Mouse (Mus musculus) liver, embryonic 14.5 days (tissue): ENCODE measurements around the gene Usp28. TPM values are rescaled to one million over a fixed set of nuclear protein-coding genes. Genes with fewer than 3 reads are reported as not detected.

ENCODE experiments used
- ATAC-seq: fragments of 200-750 bp; cut with Nextera tagmentation; 2 replicates; pipeline ENCODE4 v1.8.0; 2017; ENCODE audit warnings: moderate number of reproducible peaks, mild to moderate bottlenecking, moderate library complexity; ENCODE audit not compliant: insufficient read depth
- DNase-seq, 3 experiments: peaks; one replicate each; pipeline ENCODE4 v3.0.0-alpha.2; 2012 to 2013; ENCODE audit warnings: low read depth in 3 of 3, low spot score in 3 of 3
- H3K27ac ChIP-seq: fragments of 300-500 bp; sonication (generic); 2 replicates; pipeline ENCODE4 v1.5.1; 2014; ENCODE audit warnings: moderate library complexity, mild to moderate bottlenecking, control low read depth, inconsistent platforms
- H3K27me3 ChIP-seq: fragments of 300-500 bp; sonication (generic); 2 replicates; pipeline ENCODE4 v1.6.1; 2014; ENCODE audit warnings: mild to moderate bottlenecking, low read length, moderate library complexity; ENCODE audit not compliant: control insufficient read depth, insufficient read depth
- H3K36me3 ChIP-seq: fragments of 300-500 bp; sonication (generic); replicated peaks from 2 replicates; pipeline ENCODE4 v1.6.1; 2014; ENCODE audit warnings: low read depth; ENCODE audit not compliant: control insufficient read depth, insufficient read depth
- H3K4me1 ChIP-seq, 2 experiments: fragments of 200-500 bp in 1 of 2; fragments of 300-500 bp in 1 of 2; sonication (generic) in 1 of 2; replicated peaks; 2 replicates each; pipeline ENCODE4 v1.6.1; 2012 to 2014; ENCODE audit warnings: antibody characterized with exemption in 1 of 2, inconsistent platforms in 1 of 2, low read length in 1 of 2; ENCODE audit not compliant: control insufficient read depth in 2 of 2, insufficient read depth in 2 of 2
- H3K4me2 ChIP-seq: fragments of 300-500 bp; sonication (generic); 2 replicates; pipeline ENCODE4 v1.6.1; 2014; ENCODE audit warnings: low read depth, mild to moderate bottlenecking, control low read depth, moderate library complexity
- H3K4me3 ChIP-seq, 2 experiments: fragments of 200-500 bp in 1 of 2; fragments of 300-500 bp in 1 of 2; sonication (generic) in 1 of 2; 2 replicates each; pipeline ENCODE4 v1.5.1; 2012 to 2014; ENCODE audit warnings: low read depth in 2 of 2, low read length in 2 of 2, mild to moderate bottlenecking in 2 of 2, control low read depth in 1 of 2, inconsistent platforms in 1 of 2, moderate library complexity in 1 of 2; ENCODE audit not compliant: insufficient read depth in 1 of 2
- H3K9ac ChIP-seq: fragments of 300-500 bp; sonication (generic); replicated peaks from 2 replicates; pipeline ENCODE4 v1.6.1; 2014; ENCODE audit warnings: mild to moderate bottlenecking, control low read depth, moderate library complexity
- H3K9me3 ChIP-seq: fragments of 300-500 bp; sonication (generic); 2 replicates; pipeline ENCODE4 v1.6.1; 2016; ENCODE audit warnings: low read length, mixed read lengths; ENCODE audit not compliant: control insufficient read depth
- CTCF ChIP-seq: IDR thresholded peaks from 2 replicates; pipeline ENCODE4 v1.5.1; 2016; ENCODE audit warnings: antibody characterized with exemption, low read depth, control low read depth
- EP300 ChIP-seq: IDR thresholded peaks from 2 replicates; pipeline ENCODE4 v1.6.1; 2016; ENCODE audit warnings: antibody characterized with exemption, low read depth
- WGBS: fragments of 180-500 bp; shearing (Covaris S2); extraction: QIAGEN DNeasy Blood & Tissue Kit; methylation state at CpG from one replicate; pipeline ENCODE4 v1.1.7; 2014; ENCODE audit not compliant: insufficient replicate concordance; 5-methylcytosine and 5-hydroxymethylcytosine counted together
- polyA plus RNA-seq, 2 experiments: library from polyadenylated mRNA; depleted of rRNA in 1 of 2; stranded (reverse) in 1 of 2; unstranded in 1 of 2; fragments of >200 nt; fragmentation: Nextera tagmentation in 1 of 2; extraction: Ambion mirVana in 1 of 2; gene quantifications; 2 replicates each; pipeline versions ENCODE4 v1.2.1 to v1.2.3; 2012 to 2014

Gene Usp28
- polyA plus RNA-seq, 2 experiments = 3.0 to 4.5 TPM

DNA sequence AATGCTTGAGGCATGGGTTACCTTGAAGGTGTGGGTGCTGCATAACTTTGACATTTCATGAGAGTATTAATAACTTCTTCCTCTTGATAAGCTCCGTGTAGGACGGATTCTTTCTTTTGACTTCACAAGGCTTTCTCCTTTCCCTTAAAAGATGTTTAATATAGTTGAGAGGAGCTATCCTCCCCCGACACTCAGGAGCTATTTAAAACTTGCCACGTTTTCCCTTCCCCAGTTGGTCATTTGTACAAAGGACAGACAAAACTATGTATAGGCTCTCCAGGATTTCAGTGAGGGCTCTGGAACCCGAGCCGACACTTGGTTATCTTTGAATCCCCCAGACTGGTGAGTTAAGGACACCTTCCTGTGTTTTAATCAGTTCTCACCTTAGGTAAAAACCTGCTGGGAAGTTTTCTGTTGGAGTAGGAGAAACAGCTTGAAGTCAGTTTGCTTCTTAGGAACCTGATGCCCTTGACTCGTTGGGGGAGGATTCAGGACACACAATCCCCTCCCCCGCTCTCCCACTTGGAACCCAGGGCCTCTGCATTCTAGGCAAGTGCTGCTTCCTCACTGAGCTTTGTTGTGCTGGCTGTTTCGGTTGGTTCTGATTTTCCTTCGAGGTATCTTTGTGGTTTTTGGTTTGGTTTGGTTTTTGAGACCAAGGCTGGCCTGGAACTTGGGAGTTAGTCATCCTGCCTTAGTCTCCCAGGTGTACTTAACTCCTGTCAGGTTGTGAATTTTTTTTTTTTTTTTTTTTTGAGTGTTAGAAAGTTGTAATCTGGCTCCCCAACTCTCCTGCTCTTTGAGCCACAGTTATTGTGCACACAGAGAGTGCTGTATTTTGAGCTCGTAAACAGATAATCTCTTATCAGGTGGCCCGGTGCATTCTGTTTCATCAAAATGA lies 2.3 kb downstream of the Usp28 start:
- Histone ChIP-seq H3K27ac (no peak overlapping the region), H3K4me3 (no peak overlapping the region), H3K36me3 (no peaks in the 10 kb centered on the region), H3K4me2 (peak overlapping the region; percentile 23), H3K4me1 (peaks cover 7 to 21% of the 10 kb centered on the region in 2 experiments), H3K9ac (no peak overlapping the region), H3K27me3 (no peaks in the 10 kb centered on the region), H3K9me3 (no peaks in the 10 kb centered on the region)
- TF ChIP-seq EP300 = no peak
- no peak for TF ChIP-seq CTCF
- WGBS = 24% methylated on average over 12 of the region's 12 CpGs
- DNase-seq (no peak), ATAC-seq (no peak)

DNA sequence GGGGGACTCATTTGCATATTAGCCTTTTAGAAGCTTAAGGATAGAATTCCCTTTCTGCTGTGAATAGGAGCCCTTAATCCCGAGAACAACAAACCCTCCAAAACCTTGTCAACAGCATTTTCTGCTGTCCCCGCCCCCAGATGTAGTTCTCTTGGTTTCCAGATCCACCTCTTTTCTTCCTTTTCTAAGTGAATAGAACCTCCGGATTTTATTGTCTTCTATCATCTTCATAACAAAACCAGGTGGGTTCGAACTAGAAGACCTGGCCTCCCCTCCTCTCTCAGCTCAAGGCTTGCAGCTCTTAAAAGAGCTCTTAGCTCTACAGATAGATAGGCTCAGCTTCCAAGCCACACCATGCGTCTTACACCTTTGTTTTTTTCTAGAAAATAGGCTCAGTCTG lies 6.5 kb downstream of the Usp28 start:
- ATAC-seq (no peak), DNase-seq (no peak)
- Histone ChIP-seq H3K36me3 (no peaks in the 10 kb centered on the region), H3K4me2 (no peak overlapping the region), H3K27ac (no peak overlapping the region), H3K4me1 (peaks cover 0 to 11% of the 10 kb centered on the region in 2 experiments; a peak in 2 of 4 replicates), H3K9me3 (no peaks in the 10 kb centered on the region), H3K4me3 (no peak overlapping the region), H3K27me3 (no peaks in the 10 kb centered on the region), H3K9ac (no peak overlapping the region)
- no peak for TF ChIP-seq EP300
- no peak for TF ChIP-seq CTCF
- 57% methylated on average over 5 of the region's 5 CpGs for WGBS

DNA sequence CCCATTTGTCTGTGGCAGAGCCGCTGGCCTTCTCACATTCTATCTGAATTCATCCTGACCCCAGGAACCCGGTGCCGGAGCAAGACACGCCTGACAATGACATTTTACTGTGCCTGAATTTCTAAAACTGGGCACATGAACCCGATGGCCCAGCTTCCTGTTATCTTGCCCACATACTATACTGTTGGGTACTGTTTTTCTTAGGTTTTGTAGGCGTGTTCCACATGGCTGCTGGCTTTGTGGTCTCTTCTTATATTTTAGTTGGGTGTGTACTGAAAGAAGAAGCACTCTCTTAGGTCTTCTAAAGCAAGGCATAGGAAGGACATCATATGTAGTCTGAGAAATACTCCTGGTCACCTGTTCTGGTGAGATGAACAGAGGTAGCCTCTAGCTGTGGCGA lies 9.6 kb downstream of the Usp28 start:
- no peak overlapping the region for H3K4me3 ChIP-seq
- WGBS = 73% methylated on average over 7 of the region's 7 CpGs
- H3K9me3 ChIP-seq = no peaks in the 10 kb centered on the region
- H3K36me3 ChIP-seq = no peaks in the 10 kb centered on the region
- no peak overlapping the region for H3K27ac ChIP-seq
- no peaks in the 10 kb centered on the region for H3K4me1 ChIP-seq
- no peak overlapping the region for H3K4me2 ChIP-seq
- ATAC-seq = no peak
- TF ChIP-seq EP300 (no peak), CTCF (no peak)
- no peak overlapping the region for H3K9ac ChIP-seq
- DNase-seq = no peak
- H3K27me3 ChIP-seq = no peaks in the 10 kb centered on the region

- H3K4me2 ChIP-seq = no peak overlapping the region
- ATAC-seq (no peak), DNase-seq (no peak)
- no peak overlapping the region for H3K9ac ChIP-seq
- H3K36me3 ChIP-seq = no peaks in the 10 kb centered on the region
- no peak for TF ChIP-seq EP300
- peak; percentile 32; the same call in 1 of the 2 replicates for TF ChIP-seq CTCF
- WGBS = 71% methylated on average over 1 of the region's 1 CpGs
- H3K9me3 ChIP-seq = no peaks in the 10 kb centered on the region
- H3K27ac ChIP-seq = no peak overlapping the region
- no peak overlapping the region for H3K4me3 ChIP-seq
- no peaks in the 10 kb centered on the region for H3K27me3 ChIP-seq
- H3K4me1 ChIP-seq = no peaks in the 10 kb centered on the region
Observed at GRCm38 (mm10) chr9:48995735-48996134, 10.6 kb downstream of the Usp28 start.

DNA sequence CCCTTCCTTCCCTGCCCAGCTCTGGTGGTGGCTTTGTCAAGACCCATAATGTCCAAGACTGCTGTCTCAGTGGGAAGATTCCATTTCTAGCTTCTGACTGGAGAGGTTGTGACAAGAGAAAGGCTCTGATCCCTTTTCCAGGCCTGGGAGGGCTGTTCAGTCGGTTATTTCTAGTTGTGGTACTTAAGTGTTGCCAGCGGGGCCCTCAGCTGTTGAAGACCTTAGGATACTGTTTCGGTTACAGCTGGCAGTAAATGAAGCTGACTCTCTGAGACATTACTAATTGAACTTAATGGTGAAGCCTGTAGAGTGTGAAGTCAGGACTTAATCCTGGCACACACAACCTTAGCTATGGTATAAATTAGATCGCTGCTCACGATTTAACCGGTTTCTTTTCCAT lies 14.1 kb downstream of the Usp28 start:
- no peak for ATAC-seq
- no peak for DNase-seq
- TF ChIP-seq CTCF (no peak), EP300 (no peak)
- no peak overlapping the region for H3K4me2 ChIP-seq
- H3K9ac ChIP-seq = no peak overlapping the region
- H3K27ac ChIP-seq = no peak overlapping the region
- 76% methylated on average over 6 of the region's 6 CpGs for WGBS
- H3K9me3 ChIP-seq = no peaks in the 10 kb centered on the region
- no peaks in the 10 kb centered on the region for H3K4me1 ChIP-seq
- H3K4me3 ChIP-seq = no peak overlapping the region
- H3K36me3 ChIP-seq = no peaks in the 10 kb centered on the region
- no peaks in the 10 kb centered on the region for H3K27me3 ChIP-seq
